Mouse (Mus musculus) E14TG2a.4 (cell line): ENCODE measurements at regions not wholly inside any gene's neighbourhood (a gene's known extent, or its start where the extent isn't known, plus 50 kb on each side); places are given as distances from the start of the nearest gene placed in this dataset.

Source experiments
- CTCF ChIP-seq: conservative IDR thresholded peaks from 2 replicates; pipeline ENCODE4 v1.5.1; 2014; ENCODE audit warnings: low read length
- NANOG ChIP-seq: IDR thresholded peaks from 2 replicates; pipeline ENCODE4 v1.6.1; 2014; ENCODE audit warnings: borderline replicate concordance, low read length, mixed read lengths

- TF ChIP-seq CTCF (no peak), NANOG (no peak)
Measured at GRCm38 (mm10) chr6:37790878-37791277, 79.7 kb upstream of the Trim24 start.
